Mouse (Mus musculus) intestine, embryonic 16.5 days (tissue): ENCODE measurements at regions not wholly inside any gene's neighbourhood (a gene's known extent, or its start where the extent isn't known, plus 50 kb on each side); places are given as distances from the start of the nearest gene placed in this dataset.
A peak's percentile ranks its signal among the peaks of the same experiment; 100 is the strongest.
"Not testable (repeated sequence)": the region's sequence is repeated elsewhere in the genome, so short reads cannot be mapped to it uniquely, and the experiment has no call there.

Source experiments
- ATAC-seq: fragments of 200-750 bp; cut with Nextera tagmentation; 2 replicates; pipeline ENCODE4 v1.8.0; 2017; ENCODE audit warnings: moderate TSS enrichment, moderate library complexity
- H3K27ac ChIP-seq: fragments of 300-500 bp; sonication (generic); 2 replicates; pipeline ENCODE4 v1.5.1; 2014; ENCODE audit warnings: mild to moderate bottlenecking, low read length
- H3K27me3 ChIP-seq: fragments of 300-500 bp; sonication (generic); replicated peaks from 2 replicates; pipeline ENCODE4 v1.6.1; 2014; ENCODE audit warnings: low read length, control low read depth, mixed read lengths; ENCODE audit not compliant: control insufficient read depth, insufficient read depth
- H3K36me3 ChIP-seq: fragments of 300-500 bp; sonication (generic); 2 replicates; pipeline ENCODE4 v1.6.1; 2014; ENCODE audit warnings: low read length, control low read depth; ENCODE audit not compliant: control insufficient read depth, insufficient read depth
- H3K4me1 ChIP-seq: fragments of 300-500 bp; sonication (generic); 2 replicates; pipeline ENCODE4 v1.6.1; 2014; ENCODE audit warnings: low read length, control low read depth, mixed read lengths; ENCODE audit not compliant: control insufficient read depth, insufficient read depth
- H3K4me2 ChIP-seq: fragments of 300-500 bp; sonication (generic); 2 replicates; pipeline ENCODE4 v1.6.1; 2014; ENCODE audit warnings: low read depth, low read length, control low read depth
- H3K4me3 ChIP-seq: fragments of 300-500 bp; sonication (generic); 2 replicates; pipeline ENCODE4 v1.5.1; 2014; ENCODE audit warnings: mild to moderate bottlenecking, low read length
- H3K9ac ChIP-seq: fragments of 300-500 bp; sonication (generic); 2 replicates; pipeline ENCODE4 v1.6.1; 2014; ENCODE audit warnings: low read depth, low read length
- H3K9me3 ChIP-seq: fragments of 300-500 bp; sonication (generic); 2 replicates; pipeline ENCODE4 v1.6.1; 2016; ENCODE audit warnings: low read length, control low read depth; ENCODE audit not compliant: control insufficient read depth
- WGBS: fragments of 180-500 bp; shearing (Covaris S2); extraction: QIAGEN DNeasy Blood & Tissue Kit; methylation state at CpG from one replicate; pipeline ENCODE4 v1.1.7; 2014; 5-methylcytosine and 5-hydroxymethylcytosine counted together

DNA sequence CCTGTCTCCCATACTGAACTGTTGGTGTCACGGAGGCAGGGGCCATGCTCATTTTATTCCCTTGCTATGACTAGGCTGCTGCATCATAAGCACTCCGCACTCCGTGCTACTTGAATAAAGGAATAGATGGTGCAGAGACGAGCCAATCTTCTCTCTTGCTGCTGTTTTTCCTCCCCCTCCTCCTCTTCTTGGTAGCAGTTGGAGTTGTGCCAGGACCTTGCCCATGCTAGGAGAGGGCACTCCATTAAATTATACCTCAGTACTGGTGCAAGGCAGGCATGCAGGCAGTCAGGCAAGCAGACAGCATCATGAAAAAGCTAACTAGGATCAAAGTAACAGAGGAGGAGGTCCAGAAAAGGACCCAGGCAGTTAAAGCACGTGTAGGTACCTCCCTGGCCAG is 96.6 kb upstream of the Gmds start:
- no peak overlapping the region for H3K9ac ChIP-seq
- no peak overlapping the region for H3K4me2 ChIP-seq
- H3K27ac ChIP-seq, result no peak overlapping the region
- H3K27me3 ChIP-seq, result no peaks in the 10 kb centered on the region
- WGBS, result 77% methylated on average over 5 of the region's 5 CpGs
- H3K4me3 ChIP-seq, result no peak overlapping the region
- H3K36me3 ChIP-seq, result no peaks in the 10 kb centered on the region
- no peaks in the 10 kb centered on the region for H3K4me1 ChIP-seq
- no peaks in the 10 kb centered on the region for H3K9me3 ChIP-seq
- ATAC-seq, result no peak

DNA sequence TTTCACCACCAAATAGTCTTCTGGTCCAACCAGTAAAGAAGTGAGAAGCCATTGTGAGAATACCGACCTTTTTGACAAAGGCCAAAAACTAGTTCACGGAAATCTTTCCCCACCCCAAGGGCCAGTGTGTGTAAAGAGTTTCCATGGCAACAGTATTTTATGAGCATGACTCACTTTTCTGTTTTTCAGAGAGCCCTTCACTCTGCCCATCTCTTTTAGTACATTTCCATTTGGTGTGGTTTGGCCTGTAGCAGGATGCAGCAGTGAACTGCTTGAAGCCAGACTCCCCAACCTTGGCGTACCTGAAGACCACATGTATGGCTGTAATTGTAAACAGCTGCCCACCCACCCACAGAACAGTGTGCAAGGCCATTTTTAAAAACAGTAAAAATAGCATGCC is 89.9 kb upstream of the Gmds start:
- WGBS, result 47% methylated on average over 3 of the region's 3 CpGs
- no peak overlapping the region for H3K9ac ChIP-seq
- no peak overlapping the region for H3K4me2 ChIP-seq
- H3K36me3 ChIP-seq, result no peaks in the 10 kb centered on the region
- ATAC-seq, result peak; percentile 52; the same call in 1 of the 2 replicates
- no peaks in the 10 kb centered on the region for H3K4me1 ChIP-seq
- H3K9me3 ChIP-seq, result no peaks in the 10 kb centered on the region
- H3K27me3 ChIP-seq, result no peaks in the 10 kb centered on the region
- no peak overlapping the region for H3K27ac ChIP-seq
- H3K4me3 ChIP-seq, result no peak overlapping the region

DNA sequence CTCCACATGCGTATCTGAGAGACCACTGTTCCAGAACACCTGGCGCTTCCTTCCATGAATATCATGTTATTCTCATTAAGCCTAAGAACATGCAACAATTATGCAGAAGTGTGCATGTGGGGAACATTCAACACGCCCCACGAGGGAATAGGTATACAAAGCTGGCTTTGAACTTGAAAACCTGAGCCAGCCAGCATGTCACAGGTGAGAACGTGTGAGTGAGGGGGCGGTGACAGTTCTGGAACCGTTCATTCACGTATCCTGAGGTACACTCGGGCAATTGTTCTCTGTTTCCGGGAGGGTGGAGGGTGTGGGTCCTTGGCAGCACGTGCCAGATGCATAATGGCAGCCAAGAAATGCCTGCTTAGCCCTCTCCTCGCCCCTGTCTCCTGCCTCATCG is 88.4 kb upstream of the Gmds start:
- H3K4me1 ChIP-seq, result no peaks in the 10 kb centered on the region
- H3K4me2 ChIP-seq, result no peak overlapping the region
- no peaks in the 10 kb centered on the region for H3K36me3 ChIP-seq
- H3K4me3 ChIP-seq, result no peak overlapping the region
- WGBS, result 86% methylated on average over 13 of the region's 13 CpGs
- no peaks in the 10 kb centered on the region for H3K9me3 ChIP-seq
- no peak overlapping the region for H3K27ac ChIP-seq
- H3K27me3 ChIP-seq, result no peaks in the 10 kb centered on the region
- ATAC-seq, result no peak
- no peak overlapping the region for H3K9ac ChIP-seq

DNA sequence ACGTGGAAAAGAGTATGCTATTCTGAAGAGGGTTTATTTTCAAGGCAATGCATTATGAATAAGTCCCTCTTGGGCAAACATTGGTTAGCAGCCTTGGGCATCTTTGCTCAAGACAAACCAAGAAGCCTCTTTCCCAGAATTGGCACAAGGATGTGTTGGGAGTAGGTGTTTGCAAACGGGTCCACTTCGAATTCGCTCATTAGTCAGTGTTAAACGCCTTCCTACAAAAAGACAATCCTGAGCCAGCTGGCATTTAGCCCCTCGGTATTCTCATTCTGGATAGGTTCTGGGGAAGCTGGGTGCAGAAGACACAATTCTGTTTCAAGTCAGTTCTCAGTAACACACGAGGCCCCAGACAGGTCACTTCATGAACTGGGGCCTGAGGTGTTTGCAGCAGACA is 87.7 kb upstream of the Gmds start:
- no peak overlapping the region for H3K9ac ChIP-seq
- ATAC-seq, result no peak
- no peak overlapping the region for H3K27ac ChIP-seq
- 77% methylated on average over 7 of the region's 7 CpGs for whole genome bisulfite sequencing
- H3K27me3 ChIP-seq, result no peaks in the 10 kb centered on the region
- H3K36me3 ChIP-seq, result no peaks in the 10 kb centered on the region
- no peaks in the 10 kb centered on the region for H3K4me1 ChIP-seq
- H3K4me2 ChIP-seq, result no peak overlapping the region
- H3K9me3 ChIP-seq, result no peaks in the 10 kb centered on the region
- no peak overlapping the region for H3K4me3 ChIP-seq

DNA sequence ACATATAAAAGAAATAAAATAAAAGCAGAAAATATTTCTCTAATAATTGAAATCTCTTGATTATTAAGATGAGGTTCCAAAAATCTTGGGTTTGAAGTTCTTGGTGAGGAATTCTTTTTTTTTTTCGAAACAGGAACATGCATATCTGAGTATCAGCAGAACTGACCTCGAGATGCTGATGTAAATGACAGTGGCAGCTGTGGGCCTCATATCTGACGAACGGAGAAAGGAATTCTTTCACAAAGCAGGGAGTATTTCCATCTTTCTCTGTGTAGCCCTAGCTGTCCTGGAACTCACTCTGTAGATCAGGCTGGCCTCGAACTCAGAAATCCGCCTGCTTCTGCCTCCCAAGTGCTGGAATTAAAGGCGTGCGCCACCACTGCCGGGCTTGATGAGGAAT is 86.0 kb upstream of the Gmds start:
- H3K4me3 ChIP-seq, H3K27ac ChIP-seq, ATAC-seq, H3K27me3 ChIP-seq, H3K36me3 ChIP-seq, H3K4me1 ChIP-seq, H3K9ac ChIP-seq, H3K9me3 ChIP-seq, H3K4me2 ChIP-seq: not testable (repeated sequence)
- 90% methylated on average over 9 of the region's 9 CpGs for WGBS

DNA sequence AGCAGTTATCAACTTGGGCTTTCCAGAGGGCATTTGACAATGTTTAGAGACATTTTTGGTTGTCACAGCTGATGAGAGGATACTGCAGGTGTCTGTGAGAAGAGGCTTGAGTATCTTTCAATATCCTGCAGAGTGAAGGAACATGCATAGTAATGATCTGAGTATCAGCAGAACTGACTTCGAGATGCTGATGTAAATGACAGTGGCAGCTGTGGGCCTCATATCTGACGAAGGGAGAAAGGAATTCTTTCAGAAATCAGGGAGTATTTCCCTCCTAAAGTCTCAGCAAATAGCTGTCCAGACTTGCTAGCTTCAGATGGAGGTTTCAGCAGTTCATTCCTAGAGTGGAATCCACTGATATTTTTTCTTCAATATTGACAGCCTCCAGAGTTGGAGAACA is 83.9 kb upstream of the Gmds start:
- Histone ChIP-seq H3K9me3 (no peaks in the 10 kb centered on the region), H3K27me3 (no peaks in the 10 kb centered on the region), H3K36me3 (no peaks in the 10 kb centered on the region), H3K4me1 (no peaks in the 10 kb centered on the region), H3K4me3 (no peak overlapping the region), H3K4me2 (no peak overlapping the region), H3K9ac (no peak overlapping the region), H3K27ac (no peak overlapping the region)
- ATAC-seq, result no peak
- 61% methylated on average over 2 of the region's 2 CpGs for WGBS

DNA sequence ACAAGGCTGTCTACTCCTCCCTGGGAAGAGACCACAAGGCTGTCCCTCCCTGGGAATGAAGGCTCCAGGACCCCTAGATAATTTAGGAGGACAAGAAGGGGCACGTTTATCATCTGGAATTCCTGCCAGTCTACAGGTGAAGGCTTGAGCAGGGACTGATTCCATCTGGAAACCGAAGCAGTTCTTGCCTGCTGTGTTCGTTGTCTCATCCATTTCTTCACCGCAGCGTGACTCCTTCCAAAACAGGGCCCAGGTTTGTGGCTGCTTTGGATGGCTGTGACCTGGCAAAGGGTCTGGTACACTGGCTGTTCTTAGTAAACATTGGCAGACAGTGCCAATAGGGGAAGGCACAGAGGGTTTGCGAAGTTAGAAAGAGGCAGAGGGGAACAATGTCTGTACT is 80.8 kb upstream of the Gmds start:
- no peaks in the 10 kb centered on the region for H3K4me1 ChIP-seq
- no peak for ATAC-seq
- H3K4me3 ChIP-seq, result no peak overlapping the region
- WGBS, result 79% methylated on average over 6 of the region's 6 CpGs
- H3K9ac ChIP-seq, result no peak overlapping the region
- H3K27me3 ChIP-seq, result no peaks in the 10 kb centered on the region
- no peaks in the 10 kb centered on the region for H3K36me3 ChIP-seq
- H3K27ac ChIP-seq, result no peak overlapping the region
- H3K4me2 ChIP-seq, result no peak overlapping the region
- H3K9me3 ChIP-seq, result no peaks in the 10 kb centered on the region

DNA sequence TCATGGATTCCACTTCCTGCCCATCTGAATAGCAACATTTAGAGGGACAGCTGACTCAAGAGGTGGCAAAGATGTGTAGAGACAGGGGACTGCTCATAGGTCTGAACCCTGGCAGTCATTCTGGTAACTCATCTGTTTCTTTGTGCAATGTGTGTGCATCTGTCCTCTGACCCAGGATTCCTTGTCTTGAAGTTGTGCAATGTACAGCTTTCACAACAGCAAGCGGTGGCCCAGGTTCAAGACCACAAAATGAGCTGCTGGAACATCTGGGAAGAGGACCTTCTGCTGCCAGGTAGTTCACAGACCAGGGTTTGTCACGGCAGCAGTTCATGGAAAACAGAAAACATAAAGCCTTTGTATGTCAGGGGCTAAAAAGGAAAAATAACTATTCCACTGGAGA is 80.1 kb upstream of the Gmds start:
- H3K4me1 ChIP-seq, result no peaks in the 10 kb centered on the region
- H3K4me3 ChIP-seq, result no peak overlapping the region
- H3K9ac ChIP-seq, result no peak overlapping the region
- no peaks in the 10 kb centered on the region for H3K9me3 ChIP-seq
- H3K27me3 ChIP-seq, result no peaks in the 10 kb centered on the region
- H3K36me3 ChIP-seq, result no peaks in the 10 kb centered on the region
- H3K4me2 ChIP-seq, result no peak overlapping the region
- 81% methylated on average over 2 of the region's 2 CpGs for WGBS
- H3K27ac ChIP-seq, result no peak overlapping the region
- ATAC-seq, result no peak

DNA sequence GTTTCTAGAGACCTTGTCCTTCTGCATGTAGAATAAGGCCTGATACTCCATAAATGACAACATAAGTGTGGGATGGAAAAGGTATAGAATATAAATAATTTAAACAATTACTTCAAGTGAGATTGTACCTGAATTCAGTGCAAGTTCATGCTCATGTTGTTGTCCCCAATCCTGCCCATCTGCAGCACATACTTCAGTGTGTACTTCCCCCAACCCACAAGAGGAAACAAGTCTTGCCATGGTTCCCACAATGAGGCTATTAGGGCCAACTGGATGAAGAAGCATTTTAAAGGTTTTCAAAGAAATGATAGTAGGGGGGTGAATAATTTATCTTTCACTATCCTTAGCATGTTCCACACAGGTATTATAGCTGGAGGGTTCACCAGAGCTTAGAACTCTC is 79.4 kb upstream of the Gmds start:
- H3K4me1 ChIP-seq, result no peaks in the 10 kb centered on the region
- no peak for ATAC-seq

DNA sequence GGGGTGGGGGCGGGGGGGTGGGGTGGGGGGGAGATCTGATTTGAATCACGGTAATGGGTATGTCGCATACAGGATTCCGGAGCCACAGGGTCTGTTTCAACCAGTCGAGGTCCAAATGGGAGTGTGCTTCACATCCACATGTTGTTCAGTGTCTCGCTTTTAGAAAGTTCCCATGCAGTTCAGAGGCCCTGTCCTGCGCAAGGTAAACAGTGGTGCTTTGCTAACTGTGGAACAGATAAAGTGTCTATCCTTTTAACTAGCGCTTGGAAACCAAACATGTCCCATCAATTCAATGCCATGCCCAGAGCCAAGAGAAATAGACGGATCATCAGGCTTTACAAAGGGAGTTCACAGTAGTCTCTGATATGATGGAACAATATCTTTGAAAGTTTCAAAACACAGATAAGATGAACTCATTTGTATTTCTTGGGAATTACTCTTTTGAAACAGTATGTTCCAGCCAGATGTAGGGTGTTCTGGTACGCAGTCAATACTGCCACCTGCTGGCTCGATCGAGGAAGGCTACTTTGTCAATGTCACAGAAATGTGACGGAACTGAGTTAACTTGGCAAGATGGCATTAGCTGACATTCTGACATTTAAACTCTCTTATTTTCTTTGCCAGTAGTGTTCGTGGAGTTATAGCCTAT is 72.9 kb upstream of the Gmds start:
- ATAC-seq, result peak; percentile 68
- Histone ChIP-seq H3K4me1 (no peaks in the 10 kb centered on the region), H3K9me3 (no peaks in the 10 kb centered on the region), H3K27me3 (no peaks in the 10 kb centered on the region), H3K36me3 (no peaks in the 10 kb centered on the region), H3K4me2 (no peak overlapping the region), H3K4me3 (no peak overlapping the region), H3K9ac (no peak overlapping the region), H3K27ac (no peak overlapping the region)
- 46% methylated on average over 14 of the region's 14 CpGs for WGBS

More for the DNA sequence above, 79.4 kb upstream of the Gmds start:
- Histone ChIP-seq H3K4me2 (no peak overlapping the region), H3K4me3 (no peak overlapping the region), H3K27ac (no peak overlapping the region), H3K36me3 (no peaks in the 10 kb centered on the region), H3K9me3 (no peaks in the 10 kb centered on the region), H3K9ac (no peak overlapping the region), H3K27me3 (no peaks in the 10 kb centered on the region)
